Mouse (Mus musculus) heart, adult 18-20 months (tissue): ENCODE measurements around the gene Gm20825. TPM values are rescaled to one million over a fixed set of nuclear protein-coding genes. Genes with fewer than 3 reads are reported as not detected.
"Not testable (repeated sequence)": the region's sequence is repeated elsewhere in the genome, so short reads cannot be mapped to it uniquely, and the experiment has no call there.

Source experiments
- DNase-seq, 2 experiments: peaks; one replicate each; pipeline ENCODE4 v3.0.0; 2021 to 2022; ENCODE audit warnings: mixed read lengths in 1 of 2
- long read RNA-seq, 2 experiments: library from polyadenylated mRNA; stranded (forward); transcript quantifications; one replicate each; pipeline ENCODE4 v2.0.0; 2021
- total RNA-seq, 2 experiments: library from RNA; stranded (reverse); gene quantifications; 2 replicates each; pipeline ENCODE4 v1.2.3; 2021

Gm20825 gene
- total RNA-seq: not detected
- long read RNA-seq, experiment 1: 0 reads
- long read RNA-seq, experiment 2: 0 reads

- not testable (repeated sequence) for DNase-seq
Measured at GRCm38 (mm10) chrY:8071407-8071806, at the start of gene Gm20825. Gene Gm20825 (minus strand): TSS chrY:8071507.

Other genes starting within 250 kb of the Gm20825 start
- gene Gm29049, start 74.3 kb downstream of the Gm20825 start, total RNA-seq: not detected
- not detected for gene Gm20824, start 186.4 kb upstream of the Gm20825 start, total RNA-seq